Comparison of ENCODE assay signal across 18 mouse cellular contexts in genomic region chr10:81404082-81404481, GRCm38 (mm10). TPM values are rescaled to one million over a fixed set of nuclear protein-coding genes. Genes with fewer than 3 reads are reported as not detected.
DNase-seq lines count a peak whose midpoint lies in the region; ATAC-seq lines count a peak whose summit lies in the region.
"Had no signal": no experiment of that assay in that cellular context is flagged by ENCODE, and none has a peak within 500 bp of the region (broad histone marks: within the 10 kb centered on the region; RNA-seq: fewer than 3 reads in every experiment).

No protein-coding gene starts in this region.

- no peak for DNase-seq in midbrain, embryonic 10.5 days (ENCODE audit: low spot score)
- peak; percentile 95 for DNase-seq in R1 (ENCODE audit: low read depth, low spot score)
- DNase-seq in limb, embryonic 10.5 days (ENCODE audit: low spot score): peak; percentile 57
- DNase-seq in left cerebral cortex, adult 11 months (ENCODE audit: low spot score): no peak
- DNase-seq in gastrocnemius, postnatal 25 days: no peak
- DNase-seq: adrenal gland, postnatal 10 days; thymus, postnatal 36 days had no signal

- WGBS in hindbrain, embryonic 13.5 days: 17% methylated on average over 9 of the region's 9 CpGs
- WGBS in hindbrain, embryonic 16.5 days: 32% methylated on average over 9 of the region's 9 CpGs
- 20% methylated on average over 9 of the region's 9 CpGs for WGBS in midbrain, embryonic 13.5 days
- WGBS in midbrain, embryonic 10.5 days: 12% methylated on average over 9 of the region's 9 CpGs
- 10% methylated on average over 9 of the region's 9 CpGs for WGBS in limb, embryonic 10.5 days

- no peak overlapping the region for H3K4me2 ChIP-seq in hindbrain, embryonic 13.5 days
- no peak overlapping the region for H3K4me2 ChIP-seq in hindbrain, embryonic 16.5 days (ENCODE audit: low read length)
- H3K4me2 ChIP-seq in midbrain, embryonic 13.5 days (replicated peaks): no peak overlapping the region
- H3K4me2 ChIP-seq: embryonic facial prominence, embryonic 13.5 days; forebrain, embryonic 13.5 days; heart, embryonic 12.5 days; hindbrain, embryonic 15.5 days; lung, embryonic 15.5 days; midbrain, embryonic 11.5 days; stomach, embryonic 15.5 days had no signal

- no peak overlapping the region for H3K4me3 ChIP-seq in hindbrain, embryonic 13.5 days
- H3K4me3 ChIP-seq in hindbrain, embryonic 16.5 days (ENCODE audit: low read length): no peak overlapping the region
- no peak overlapping the region for H3K4me3 ChIP-seq in midbrain, embryonic 13.5 days (replicated peaks)
- no peak overlapping the region for H3K4me3 ChIP-seq in midbrain, embryonic 10.5 days
- H3K4me3 ChIP-seq in limb, embryonic 10.5 days: no peak overlapping the region
- H3K4me3 ChIP-seq: embryonic facial prominence, embryonic 13.5 days; forebrain, embryonic 13.5 days; heart, embryonic 12.5 days; hindbrain, embryonic 15.5 days; limb, embryonic 12.5 days; lung, embryonic 15.5 days; stomach, embryonic 15.5 days had no signal

- H3K27me3 ChIP-seq in hindbrain, embryonic 13.5 days: peaks cover 44% of the 10 kb centered on the region
- H3K27me3 ChIP-seq in hindbrain, embryonic 16.5 days (replicated peaks; ENCODE audit: control insufficient read depth, insufficient read depth, low read length): peaks cover 3% of the 10 kb centered on the region; the same call in 1 of the 2 replicates
- H3K27me3 ChIP-seq in midbrain, embryonic 13.5 days: peaks cover 46% of the 10 kb centered on the region
- peaks cover 100% of the 10 kb centered on the region for H3K27me3 ChIP-seq in midbrain, embryonic 10.5 days (ENCODE audit: low read depth, poor library complexity, severe bottlenecking)
- peaks cover 85% of the 10 kb centered on the region for H3K27me3 ChIP-seq in limb, embryonic 10.5 days (ENCODE audit: low read depth, poor library complexity, severe bottlenecking)
- H3K27me3 ChIP-seq: lung, embryonic 15.5 days had no signal

- H3K9ac ChIP-seq in hindbrain, embryonic 13.5 days: no peak overlapping the region
- no peak overlapping the region for H3K9ac ChIP-seq in hindbrain, embryonic 16.5 days (ENCODE audit: low read depth, low read length)
- no peak overlapping the region for H3K9ac ChIP-seq in midbrain, embryonic 13.5 days (replicated peaks)
- H3K9ac ChIP-seq: hindbrain, embryonic 15.5 days; lung, embryonic 15.5 days; stomach, embryonic 15.5 days had no signal

- H3K9me3 ChIP-seq in hindbrain, embryonic 13.5 days: no peaks in the 10 kb centered on the region
- no peaks in the 10 kb centered on the region for H3K9me3 ChIP-seq in hindbrain, embryonic 16.5 days (ENCODE audit: control insufficient read depth, low read length)
- H3K9me3 ChIP-seq in midbrain, embryonic 13.5 days: no peaks in the 10 kb centered on the region
- H3K9me3 ChIP-seq in midbrain, embryonic 10.5 days (replicated peaks): no peaks in the 10 kb centered on the region
- H3K9me3 ChIP-seq in limb, embryonic 10.5 days (replicated peaks): no peaks in the 10 kb centered on the region
- H3K9me3 ChIP-seq: embryonic facial prominence, embryonic 13.5 days; forebrain, embryonic 13.5 days; heart, embryonic 12.5 days; hindbrain, embryonic 15.5 days; limb, embryonic 12.5 days; lung, embryonic 15.5 days; stomach, embryonic 15.5 days had no signal

- no peak for ATAC-seq in hindbrain, embryonic 13.5 days (ENCODE audit: low FRiP score)
- ATAC-seq in hindbrain, embryonic 16.5 days: no peak
- no peak for ATAC-seq in midbrain, embryonic 13.5 days
- ATAC-seq: forebrain, embryonic 13.5 days had no signal

- H3K36me3 ChIP-seq in hindbrain, embryonic 13.5 days: peaks cover 66% of the 10 kb centered on the region
- H3K36me3 ChIP-seq in hindbrain, embryonic 16.5 days (ENCODE audit: control insufficient read depth, insufficient read depth, low read length): peaks cover 27% of the 10 kb centered on the region
- H3K36me3 ChIP-seq in midbrain, embryonic 13.5 days: peaks cover 58% of the 10 kb centered on the region
- peaks cover 13% of the 10 kb centered on the region; the same call in 1 of the 2 replicates for H3K36me3 ChIP-seq in midbrain, embryonic 10.5 days
- peaks cover 29% of the 10 kb centered on the region for H3K36me3 ChIP-seq in limb, embryonic 10.5 days

- peaks cover 85% of the 10 kb centered on the region for H3K4me1 ChIP-seq in hindbrain, embryonic 13.5 days (replicated peaks)
- H3K4me1 ChIP-seq in hindbrain, embryonic 16.5 days (ENCODE audit: control insufficient read depth, insufficient read depth, low read depth, low read length): peaks cover 39% of the 10 kb centered on the region
- peaks cover 79% of the 10 kb centered on the region for H3K4me1 ChIP-seq in midbrain, embryonic 13.5 days (replicated peaks)
- peaks cover 85% of the 10 kb centered on the region for H3K4me1 ChIP-seq in midbrain, embryonic 10.5 days
- peaks cover 95% of the 10 kb centered on the region for H3K4me1 ChIP-seq in limb, embryonic 10.5 days

- peak overlapping the region; percentile 13; the same call in 1 of the 2 replicates for H3K27ac ChIP-seq in hindbrain, embryonic 13.5 days
- H3K27ac ChIP-seq in hindbrain, embryonic 16.5 days (ENCODE audit: low read depth, low read length): no peak overlapping the region
- H3K27ac ChIP-seq in midbrain, embryonic 13.5 days: peak overlapping the region; percentile 44; the same call in 1 of the 2 replicates
- no peak overlapping the region for H3K27ac ChIP-seq in midbrain, embryonic 10.5 days (replicated peaks)
- peak overlapping the region; percentile 38; the same call in 1 of the 2 replicates for H3K27ac ChIP-seq in limb, embryonic 10.5 days

RNA-seq across cellular contexts. Expression of gene Smim24, which starts 11.2 kb away (rescaled TPM):
- 1.8 TPM in 2 replicates for polyA plus RNA-seq in hindbrain, embryonic 13.5 days (2015; fragmentation: Nextera tagmentation; extraction: Ambion mirVana)
- 1.6 and 2.3 TPM in 2 replicates for polyA plus RNA-seq in hindbrain, embryonic 16.5 days (2015; fragmentation: Nextera tagmentation; extraction: Ambion mirVana)
- polyA plus RNA-seq in midbrain, embryonic 13.5 days (2015; fragmentation: Nextera tagmentation; extraction: Ambion mirVana): 1.4 and 1.9 TPM in 2 replicates
- polyA plus RNA-seq in midbrain, embryonic 10.5 days (2016; fragmentation: Nextera tagmentation; extraction: Ambion mirVana): 1.7 and 2.3 TPM in 2 replicates
- polyA plus RNA-seq in limb, embryonic 10.5 days (2016; fragmentation: Nextera tagmentation; extraction: Ambion mirVana): 1.9 and 2.9 TPM in 2 replicates
- under 1 TPM in 1 of 2 experiments, not detected in 1; 0.67 TPM for total RNA-seq in gastrocnemius, postnatal 25 days (2021)

RNA-seq across cellular contexts. Expression of gene Gm48552, which starts 15.3 kb away (rescaled TPM):
- polyA plus RNA-seq in hindbrain, embryonic 13.5 days (2015; fragmentation: Nextera tagmentation; extraction: Ambion mirVana): 2.0 and 2.3 TPM in 2 replicates
- 1.5 and 2.2 TPM in 2 replicates for polyA plus RNA-seq in hindbrain, embryonic 16.5 days (2015; fragmentation: Nextera tagmentation; extraction: Ambion mirVana)
- polyA plus RNA-seq in midbrain, embryonic 13.5 days (2015; fragmentation: Nextera tagmentation; extraction: Ambion mirVana): 1.2 and 2.1 TPM in 2 replicates
- 1.7 and 2.9 TPM in 2 replicates for polyA plus RNA-seq in midbrain, embryonic 10.5 days (2016; fragmentation: Nextera tagmentation; extraction: Ambion mirVana)
- 1.4 and 1.5 TPM in 2 replicates for polyA plus RNA-seq in limb, embryonic 10.5 days (2016; fragmentation: Nextera tagmentation; extraction: Ambion mirVana)
- total RNA-seq in gastrocnemius, postnatal 25 days (2021): under 1 TPM in 1 of 2 experiments, not detected in 1; 0.59 TPM

RNA-seq across cellular contexts. Expression of gene Gm48551, which starts 19.8 kb away (rescaled TPM):
- polyA plus RNA-seq in hindbrain, embryonic 13.5 days (2015; fragmentation: Nextera tagmentation; extraction: Ambion mirVana): 6.5 and 8.1 TPM in 2 replicates
- polyA plus RNA-seq in hindbrain, embryonic 16.5 days (2015; fragmentation: Nextera tagmentation; extraction: Ambion mirVana): 7.9 and 9.4 TPM in 2 replicates
- 6.9 and 7.2 TPM in 2 replicates for polyA plus RNA-seq in midbrain, embryonic 13.5 days (2015; fragmentation: Nextera tagmentation; extraction: Ambion mirVana)
- polyA plus RNA-seq in midbrain, embryonic 10.5 days (2016; fragmentation: Nextera tagmentation; extraction: Ambion mirVana): 2.9 and 3.4 TPM in 2 replicates
- 3.8 and 4.2 TPM in 2 replicates for polyA plus RNA-seq in limb, embryonic 10.5 days (2016; fragmentation: Nextera tagmentation; extraction: Ambion mirVana)
- total RNA-seq in gastrocnemius, postnatal 25 days (2021): 1 to 10 TPM in 1 of 2 experiments, under 1 TPM in 1; 0.78 to 1.0 TPM

RNA-seq across cellular contexts. Expression of gene Dohh, which starts 19.9 kb away (rescaled TPM):
- 72.1 and 74.8 TPM in 2 replicates for polyA plus RNA-seq in hindbrain, embryonic 13.5 days (2015; fragmentation: Nextera tagmentation; extraction: Ambion mirVana)
- polyA plus RNA-seq in hindbrain, embryonic 16.5 days (2015; fragmentation: Nextera tagmentation; extraction: Ambion mirVana): 99.8 and 108 TPM in 2 replicates
- 73.5 TPM in 2 replicates for polyA plus RNA-seq in midbrain, embryonic 13.5 days (2015; fragmentation: Nextera tagmentation; extraction: Ambion mirVana)
- polyA plus RNA-seq in midbrain, embryonic 10.5 days (2016; fragmentation: Nextera tagmentation; extraction: Ambion mirVana): 93.4 and 98.7 TPM in 2 replicates
- polyA plus RNA-seq in limb, embryonic 10.5 days (2016; fragmentation: Nextera tagmentation; extraction: Ambion mirVana): 101 and 115 TPM in 2 replicates
- total RNA-seq in gastrocnemius, postnatal 25 days (2021): 10 to 100 TPM; 41.1 to 41.2 TPM

RNA-seq across cellular contexts. Expression of gene Fzr1, which starts 25.8 kb away (rescaled TPM):
- polyA plus RNA-seq in hindbrain, embryonic 13.5 days (2015; fragmentation: Nextera tagmentation; extraction: Ambion mirVana): 121 and 126 TPM in 2 replicates
- polyA plus RNA-seq in hindbrain, embryonic 16.5 days (2015; fragmentation: Nextera tagmentation; extraction: Ambion mirVana): 149 and 156 TPM in 2 replicates
- 127 and 133 TPM in 2 replicates for polyA plus RNA-seq in midbrain, embryonic 13.5 days (2015; fragmentation: Nextera tagmentation; extraction: Ambion mirVana)
- 138 and 146 TPM in 2 replicates for polyA plus RNA-seq in midbrain, embryonic 10.5 days (2016; fragmentation: Nextera tagmentation; extraction: Ambion mirVana)
- 134 and 148 TPM in 2 replicates for polyA plus RNA-seq in limb, embryonic 10.5 days (2016; fragmentation: Nextera tagmentation; extraction: Ambion mirVana)
- total RNA-seq in gastrocnemius, postnatal 25 days (2021): 10 to 100 TPM; 13.5 to 14.0 TPM

Comparison
In these comparisons a context has a peak if more than half of its experiments do, and no peak if none do; other contexts are left out.
1. H3K27ac ChIP-seq: peak in hindbrain, embryonic 13.5 days (single experiment), midbrain, embryonic 13.5 days (single experiment) and limb, embryonic 10.5 days (single experiment); none in hindbrain, embryonic 16.5 days (single experiment) and midbrain, embryonic 10.5 days (single experiment).
2. DNase-seq: peak in R1 (single experiment) and limb, embryonic 10.5 days (single experiment); none in midbrain, embryonic 10.5 days (single experiment), left cerebral cortex, adult 11 months (single experiment) and gastrocnemius, postnatal 25 days (single experiment).